Mouse (Mus musculus): ENCODE measurements at regions not wholly inside any gene's neighbourhood (a gene's known extent, or its start where the extent isn't known, plus 50 kb on each side); places are given as distances from the start of the nearest gene placed in this dataset.

GRCm38 (mm10) chr12:77179138-77179537 lies 58.8 kb upstream of the Fut8 start:
- Histone ChIP-seq H3K9me3 (no peaks in the 10 kb centered on the region), H3K9ac (no peak overlapping the region), H3K36me3 (no peaks in the 10 kb centered on the region), H3K4me3 (no peak overlapping the region), H3K27ac (no peak overlapping the region), H3K4me2 (no peak overlapping the region), H3K27me3 (no peaks in the 10 kb centered on the region), H3K4me1 (peaks cover 18% of the 10 kb centered on the region)
- no peak for ATAC-seq (ENCODE audit: insufficient number of reproducible peaks, insufficient read depth, low FRiP score, low TSS enrichment, low read depth)
- 89% methylated on average over 7 of the region's 7 CpGs for WGBS

DNA sequence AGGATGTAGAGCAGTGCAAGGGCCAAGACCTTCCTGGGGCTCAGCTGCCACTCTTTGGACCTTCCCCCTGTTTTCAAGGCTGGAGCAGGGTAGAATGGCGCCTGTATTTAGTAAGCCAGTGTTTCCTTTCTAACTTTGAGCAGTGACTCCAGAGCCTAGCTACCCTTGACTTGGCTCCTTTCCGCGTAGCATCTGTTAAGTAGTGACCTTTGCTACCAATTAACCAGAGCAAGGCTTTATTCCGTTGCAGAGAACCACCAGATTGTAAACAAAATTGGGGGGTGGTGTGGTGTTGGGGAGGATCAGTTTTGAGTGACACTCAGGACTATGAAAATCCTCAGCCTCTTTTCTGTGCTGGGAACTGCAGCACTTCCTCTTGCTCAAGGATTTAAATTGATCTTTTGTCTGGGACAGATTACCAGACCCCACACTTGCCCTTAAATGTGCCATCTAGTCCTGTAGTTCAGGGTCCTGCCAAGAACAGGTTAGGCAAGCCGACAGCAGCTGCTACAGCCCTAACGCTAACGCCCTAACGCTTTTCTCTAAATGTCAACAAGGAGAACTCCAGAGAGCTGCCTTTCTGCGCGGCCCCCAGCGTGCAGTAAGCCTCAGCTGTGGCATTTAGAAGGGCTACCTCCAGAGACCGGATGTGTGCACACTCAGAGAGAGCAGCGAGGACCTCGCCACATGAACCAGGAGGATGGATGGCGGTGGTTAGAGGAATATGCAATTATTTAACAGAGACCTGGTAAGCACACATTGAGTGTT lies 59.9 kb upstream of the Fut8 start:
- Histone ChIP-seq H3K27ac (no peak overlapping the region), H3K9ac (no peak overlapping the region)
- WGBS, result 21% methylated on average over 15 of the region's 15 CpGs

DNA sequence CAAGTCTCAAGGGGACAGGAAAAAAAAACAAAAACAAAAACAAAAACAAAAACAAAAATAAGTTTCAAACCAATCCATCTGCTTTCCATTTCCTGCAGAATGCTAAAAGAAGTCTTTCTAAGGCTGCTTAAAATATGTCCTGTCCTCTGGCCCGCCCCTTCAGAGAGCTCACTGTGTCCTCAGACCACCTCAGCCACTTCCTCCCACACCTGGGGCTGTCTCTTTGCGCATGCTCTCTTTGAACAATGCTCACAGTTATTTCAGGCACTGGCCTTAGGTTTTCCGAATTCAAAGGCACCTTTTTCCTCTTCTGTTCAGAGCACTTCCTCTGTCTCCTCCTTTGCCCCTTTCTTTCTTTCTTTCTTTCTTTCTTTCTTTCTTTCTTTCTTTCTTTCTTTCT lies 60.6 kb upstream of the Fut8 start:
- Histone ChIP-seq H3K27me3 (no peaks in the 10 kb centered on the region), H3K4me2 (no peak overlapping the region), H3K36me3 (no peaks in the 10 kb centered on the region), H3K4me3 (no peak overlapping the region), H3K9me3 (no peaks in the 10 kb centered on the region), H3K9ac (no peak overlapping the region), H3K27ac (no peak overlapping the region), H3K4me1 (peaks cover 18% of the 10 kb centered on the region)
- no peak for ATAC-seq (ENCODE audit: insufficient number of reproducible peaks, insufficient read depth, low FRiP score, low TSS enrichment, low read depth)
- 38% methylated on average over 3 of the region's 3 CpGs for WGBS

More for the DNA sequence above, 59.9 kb upstream of the Fut8 start:
- Histone ChIP-seq H3K4me1 (peaks cover 18% of the 10 kb centered on the region), H3K27me3 (no peaks in the 10 kb centered on the region), H3K9me3 (no peaks in the 10 kb centered on the region), H3K4me3 (no peak overlapping the region), H3K36me3 (no peaks in the 10 kb centered on the region), H3K4me2 (no peak overlapping the region)
- ATAC-seq (ENCODE audit: insufficient number of reproducible peaks, insufficient read depth, low FRiP score, low TSS enrichment, low read depth), result no peak

DNA sequence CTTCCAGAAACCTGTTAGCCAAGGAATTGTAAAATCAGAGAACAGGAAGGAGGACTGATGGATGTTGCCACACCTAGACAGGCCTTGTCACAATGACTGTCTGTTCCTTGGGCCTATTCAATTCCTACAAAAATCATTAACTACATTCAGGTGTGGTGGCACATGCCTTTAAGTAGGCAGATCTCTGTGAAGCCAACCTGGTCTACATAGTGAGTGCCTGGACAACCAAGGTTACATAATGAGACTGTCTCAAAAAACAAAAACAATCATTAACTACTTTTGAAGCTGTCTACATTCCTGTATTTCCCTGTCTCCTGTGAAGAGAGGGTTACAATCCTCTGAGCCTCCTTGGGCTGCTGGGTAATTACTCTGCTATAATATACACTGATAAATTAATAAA lies 63.9 kb upstream of the Fut8 start:
- Histone ChIP-seq H3K4me3 (no peak overlapping the region), H3K36me3 (no peaks in the 10 kb centered on the region)
- ATAC-seq (ENCODE audit: insufficient number of reproducible peaks, insufficient read depth, low FRiP score, low TSS enrichment, low read depth), result no peak

DNA sequence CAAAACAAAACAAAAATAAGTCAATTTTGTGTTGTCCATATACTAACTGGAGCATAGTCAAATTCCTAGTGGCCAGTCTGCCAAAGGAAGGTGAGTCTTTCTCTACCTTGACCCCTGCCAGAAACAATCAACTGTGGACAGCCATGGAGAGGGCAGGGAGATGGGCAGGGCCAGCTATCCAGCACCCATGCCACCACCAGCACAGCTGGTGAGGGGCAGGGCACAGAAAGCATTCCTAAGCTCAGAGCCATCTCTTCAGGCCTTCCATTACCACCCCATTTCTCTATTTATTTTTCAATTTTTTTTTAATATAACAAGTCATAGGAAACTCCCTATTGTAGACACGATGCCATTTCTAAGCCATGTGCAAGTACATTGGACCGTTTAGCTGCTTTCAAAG lies 65.4 kb upstream of the Fut8 start:
- Histone ChIP-seq H3K27me3 (no peaks in the 10 kb centered on the region), H3K9ac (no peak overlapping the region), H3K36me3 (no peaks in the 10 kb centered on the region), H3K9me3 (no peaks in the 10 kb centered on the region), H3K4me2 (no peak overlapping the region), H3K4me1 (peaks cover 10% of the 10 kb centered on the region; the same call in 1 of the 2 replicates), H3K27ac (no peak overlapping the region), H3K4me3 (no peak overlapping the region)
- WGBS, result 90% methylated on average over 2 of the region's 2 CpGs
- ATAC-seq (ENCODE audit: insufficient number of reproducible peaks, insufficient read depth, low FRiP score, low TSS enrichment, low read depth), result no peak

More for the DNA sequence above, 63.9 kb upstream of the Fut8 start:
- Histone ChIP-seq H3K9ac (no peak overlapping the region), H3K27ac (no peak overlapping the region), H3K9me3 (no peaks in the 10 kb centered on the region), H3K27me3 (no peaks in the 10 kb centered on the region), H3K4me2 (no peak overlapping the region), H3K4me1 (peaks cover 18% of the 10 kb centered on the region)

DNA sequence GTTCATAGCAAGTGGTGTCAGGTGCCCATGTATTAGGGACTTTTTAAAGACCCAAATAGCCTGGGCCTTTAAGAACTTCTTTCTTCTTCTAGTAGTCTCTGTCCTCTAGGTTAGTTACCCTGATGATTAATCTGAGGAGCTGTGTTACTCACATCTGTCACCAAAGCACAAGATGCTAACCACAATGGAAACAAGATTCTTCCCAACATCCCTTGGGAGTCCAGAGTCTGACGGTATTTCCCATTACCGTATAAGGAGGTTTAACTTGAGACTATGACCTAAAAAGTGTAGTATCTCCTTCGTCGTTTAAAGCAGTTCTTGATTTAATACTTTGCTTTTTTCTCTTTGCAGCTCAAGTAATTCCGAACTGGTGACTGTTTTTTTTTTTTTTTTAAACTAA lies 67.7 kb upstream of the Fut8 start:
- H3K36me3 ChIP-seq, result no peaks in the 10 kb centered on the region
- no peak overlapping the region for H3K9ac ChIP-seq
- H3K4me3 ChIP-seq, result no peak overlapping the region
- H3K4me1 ChIP-seq, result no peaks in the 10 kb centered on the region
- H3K27ac ChIP-seq, result no peak overlapping the region
- no peaks in the 10 kb centered on the region for H3K27me3 ChIP-seq
- no peak overlapping the region for H3K4me2 ChIP-seq
- ATAC-seq (ENCODE audit: insufficient number of reproducible peaks, insufficient read depth, low FRiP score, low TSS enrichment, low read depth), result no peak
- 74% methylated on average over 5 of the region's 5 CpGs for WGBS
- no peaks in the 10 kb centered on the region for H3K9me3 ChIP-seq

DNA sequence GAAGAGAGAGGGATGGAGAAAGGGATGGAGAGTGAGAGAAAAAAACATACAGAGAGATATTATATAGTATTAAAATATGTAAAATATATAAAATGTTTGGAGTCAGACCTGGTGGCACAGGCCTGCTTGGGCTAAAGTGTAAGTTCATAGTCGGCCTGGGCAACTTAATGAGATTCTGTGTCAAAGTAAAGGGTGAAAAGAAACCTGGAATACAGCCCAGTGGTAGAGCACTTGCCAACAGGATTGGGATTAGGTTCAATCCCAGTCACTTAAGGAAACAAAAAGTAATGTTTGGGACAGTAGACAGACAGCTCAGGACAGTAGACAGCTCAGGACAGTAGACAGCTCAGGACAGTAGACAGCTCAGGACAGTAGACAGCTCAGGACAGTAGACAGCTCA lies 69.6 kb upstream of the Fut8 start:
- ATAC-seq (ENCODE audit: insufficient number of reproducible peaks, insufficient read depth, low FRiP score, low TSS enrichment, low read depth), result no peak
- Histone ChIP-seq H3K4me1 (no peaks in the 10 kb centered on the region), H3K4me2 (no peak overlapping the region), H3K27me3 (no peaks in the 10 kb centered on the region), H3K27ac (no peak overlapping the region), H3K9me3 (no peaks in the 10 kb centered on the region), H3K36me3 (no peaks in the 10 kb centered on the region), H3K4me3 (no peak overlapping the region), H3K9ac (no peak overlapping the region)
- WGBS, result 78% methylated on average over 1 of the region's 1 CpGs

GRCm38 (mm10) chr12:77156698-77157097 lies 81.2 kb upstream of the Fut8 start:
- no peak overlapping the region for H3K9ac ChIP-seq
- ATAC-seq (ENCODE audit: insufficient number of reproducible peaks, insufficient read depth, low FRiP score, low TSS enrichment, low read depth), result no peak
- no peaks in the 10 kb centered on the region for H3K27me3 ChIP-seq
- WGBS, result 62% methylated on average over 2 of the region's 2 CpGs
- no peak overlapping the region for H3K27ac ChIP-seq
- no peaks in the 10 kb centered on the region for H3K36me3 ChIP-seq
- no peaks in the 10 kb centered on the region for H3K9me3 ChIP-seq
- no peaks in the 10 kb centered on the region for H3K4me1 ChIP-seq
- H3K4me3 ChIP-seq, result no peak overlapping the region
- no peak overlapping the region for H3K4me2 ChIP-seq

DNA sequence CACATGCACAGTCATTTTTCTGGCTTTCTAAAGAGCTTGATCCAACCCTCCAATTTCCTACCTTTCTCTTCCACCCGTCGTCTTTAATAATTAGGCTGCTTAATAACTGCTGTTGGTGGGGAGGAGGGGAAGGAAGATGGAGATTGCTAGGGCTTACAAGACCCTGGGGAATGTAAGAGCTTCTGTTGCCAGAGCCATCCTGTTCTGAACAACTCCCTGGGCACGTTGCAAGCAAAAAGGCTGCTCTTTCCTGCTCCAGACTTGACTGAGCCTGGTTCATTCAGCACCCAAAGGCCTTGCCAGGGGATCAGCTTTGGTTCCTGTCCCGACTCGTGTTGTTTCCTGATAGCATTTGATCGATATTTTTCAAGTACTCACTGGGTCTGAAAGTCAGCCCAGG lies 82.3 kb upstream of the Fut8 start:
- H3K27me3 ChIP-seq, result no peaks in the 10 kb centered on the region
- no peak overlapping the region for H3K4me3 ChIP-seq
- H3K9ac ChIP-seq, result no peak overlapping the region
- no peaks in the 10 kb centered on the region for H3K36me3 ChIP-seq
- WGBS, result 71% methylated on average over 6 of the region's 6 CpGs
- no peak for ATAC-seq (ENCODE audit: insufficient number of reproducible peaks, insufficient read depth, low FRiP score, low TSS enrichment, low read depth)
- H3K4me2 ChIP-seq, result no peak overlapping the region
- no peak overlapping the region for H3K27ac ChIP-seq
- no peaks in the 10 kb centered on the region for H3K9me3 ChIP-seq
- no peaks in the 10 kb centered on the region for H3K4me1 ChIP-seq

- H3K9ac ChIP-seq, result no peak overlapping the region
- WGBS, result 86% methylated on average over 2 of the region's 2 CpGs
- no peaks in the 10 kb centered on the region for H3K4me1 ChIP-seq
- H3K36me3 ChIP-seq, result no peaks in the 10 kb centered on the region
- H3K4me3 ChIP-seq, result no peak overlapping the region
- H3K4me2 ChIP-seq, result no peak overlapping the region
- H3K27me3 ChIP-seq, result no peaks in the 10 kb centered on the region
- H3K27ac ChIP-seq, result no peak overlapping the region
- ATAC-seq (ENCODE audit: insufficient number of reproducible peaks, insufficient read depth, low FRiP score, low TSS enrichment, low read depth), result no peak
- H3K9me3 ChIP-seq, result no peaks in the 10 kb centered on the region
These were observed 86.5 kb upstream of the Fut8 start for GRCm38 (mm10) chr12:77151471-77151870.

- no peak for ATAC-seq (ENCODE audit: insufficient number of reproducible peaks, insufficient read depth, low FRiP score, low TSS enrichment, low read depth)
- H3K9me3 ChIP-seq, result no peaks in the 10 kb centered on the region
- no peak overlapping the region for H3K4me2 ChIP-seq
- no peaks in the 10 kb centered on the region for H3K36me3 ChIP-seq
- H3K27ac ChIP-seq, result no peak overlapping the region
- no peak overlapping the region for H3K9ac ChIP-seq
- H3K4me1 ChIP-seq, result no peaks in the 10 kb centered on the region
- H3K4me3 ChIP-seq, result no peak overlapping the region
- no peaks in the 10 kb centered on the region for H3K27me3 ChIP-seq
These were observed 88.1 kb upstream of the Fut8 start for GRCm38 (mm10) chr12:77149835-77150234.

GRCm38 (mm10) chr12:77148146-77148545 lies 89.8 kb upstream of the Fut8 start:
- Histone ChIP-seq H3K27ac (no peak overlapping the region), H3K4me3 (no peak overlapping the region), H3K9me3 (no peaks in the 10 kb centered on the region), H3K36me3 (no peaks in the 10 kb centered on the region), H3K27me3 (no peaks in the 10 kb centered on the region), H3K4me2 (no peak overlapping the region), H3K4me1 (no peaks in the 10 kb centered on the region), H3K9ac (no peak overlapping the region)
- WGBS, result 88% methylated on average over 2 of the region's 2 CpGs
- no peak for ATAC-seq (ENCODE audit: insufficient number of reproducible peaks, insufficient read depth, low FRiP score, low TSS enrichment, low read depth)
